Mouse (Mus musculus) A20 (cell line): Measurements from ENCODE around the gene 4933428G20Rik.

Experiments used
- DNase-seq: peaks from one replicate; pipeline ENCODE4 v3.0.0-alpha.2; 2011; ENCODE audit warnings: low read depth, low spot score

4933428G20Rik gene

DNA sequence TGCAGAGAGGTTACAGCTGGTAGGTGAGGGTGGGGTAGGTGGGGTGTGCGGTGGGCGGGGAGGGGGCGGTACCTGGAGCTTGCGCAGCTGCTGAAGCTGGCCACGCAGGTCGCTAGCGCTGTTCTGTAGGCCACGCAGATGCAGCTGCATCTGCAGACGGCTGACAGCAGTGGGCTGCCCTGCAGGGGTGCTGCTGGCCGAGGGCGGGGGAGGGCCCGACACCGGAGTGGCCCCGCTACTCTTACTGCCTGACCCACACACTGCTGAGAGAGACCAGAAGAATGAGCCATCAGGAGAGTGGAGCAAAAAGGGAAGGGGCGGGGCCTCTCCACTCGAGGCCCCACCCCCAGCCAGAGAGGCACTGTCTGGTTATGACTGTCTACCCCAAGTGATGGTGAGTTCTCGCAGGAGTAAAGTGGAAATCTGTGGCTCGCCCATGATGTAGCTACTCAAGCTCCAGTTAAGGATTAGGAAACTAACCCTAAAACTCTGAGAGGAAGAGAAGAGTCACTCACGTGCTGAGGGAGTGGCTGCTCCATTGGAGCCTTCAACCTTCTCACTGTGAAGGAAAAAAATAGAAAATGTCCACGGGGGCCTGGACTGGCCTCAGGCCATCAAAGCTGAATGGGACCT is 32.9 kb upstream of the 4933428G20Rik start:
- peak; percentile 93 for DNase-seq

DNA sequence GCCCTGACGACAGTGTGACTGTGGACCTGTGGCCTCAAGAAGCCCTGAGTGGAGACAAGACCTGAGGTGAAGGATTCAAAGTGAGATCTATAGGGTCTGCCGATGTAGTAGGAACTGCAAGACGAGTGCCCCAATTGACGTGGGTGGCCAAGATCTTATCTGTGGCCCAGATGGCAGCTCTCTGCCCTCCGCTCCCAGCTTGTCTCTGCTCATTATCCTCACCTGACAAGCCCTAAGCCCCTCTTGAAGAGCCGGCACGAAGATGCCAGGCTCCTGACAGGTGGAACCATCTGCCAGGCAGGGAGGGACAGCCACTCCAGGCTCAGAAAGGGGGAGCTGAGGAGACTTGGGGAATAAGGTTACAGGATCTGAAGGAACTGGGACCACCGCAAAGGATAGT is 32.2 kb upstream of the 4933428G20Rik start:
- no peak for DNase-seq

DNA sequence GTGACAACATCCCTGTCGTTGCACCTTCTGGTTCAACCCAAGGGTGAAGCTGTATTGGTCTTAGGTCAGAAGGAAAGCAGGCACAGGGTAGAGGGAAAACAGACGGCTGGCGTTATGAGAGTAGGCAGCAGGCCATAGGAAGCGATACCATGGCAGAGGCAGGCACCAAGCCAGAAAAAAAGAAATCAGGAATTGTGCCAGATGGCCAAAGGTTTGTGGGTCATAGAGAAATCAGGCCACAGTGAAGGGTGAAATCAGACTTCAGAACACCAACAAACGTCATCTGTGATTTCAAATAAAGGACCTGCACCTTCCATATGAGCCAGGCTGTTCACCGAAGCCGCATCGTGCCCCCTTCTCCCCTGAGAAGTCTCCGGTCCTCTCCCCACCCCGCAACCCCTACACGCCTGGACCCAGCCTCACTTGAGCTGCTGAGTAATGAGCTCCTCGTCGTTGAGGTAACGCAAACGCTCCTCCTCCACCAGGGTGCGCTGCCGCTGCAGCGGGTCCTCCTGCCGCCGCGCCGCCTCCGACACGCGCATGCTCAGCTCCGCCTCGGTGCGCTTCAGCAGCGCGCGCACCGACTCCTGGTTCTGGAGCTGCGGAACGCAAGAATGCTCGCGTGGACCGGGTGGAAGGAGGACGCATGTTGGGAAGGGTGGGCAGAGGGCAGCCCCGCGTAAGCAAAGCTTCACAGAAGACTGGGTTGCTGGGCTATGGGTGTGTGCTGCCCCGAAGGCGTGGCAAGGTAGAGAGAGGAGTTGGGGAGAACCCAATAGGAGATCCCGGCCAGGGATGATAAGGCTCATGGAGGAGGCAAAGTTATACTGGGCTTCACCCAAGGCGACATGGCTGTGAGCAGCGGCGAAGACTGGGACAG is 31.5 kb upstream of the 4933428G20Rik start:
- peak; percentile 91 for DNase-seq

DNA sequence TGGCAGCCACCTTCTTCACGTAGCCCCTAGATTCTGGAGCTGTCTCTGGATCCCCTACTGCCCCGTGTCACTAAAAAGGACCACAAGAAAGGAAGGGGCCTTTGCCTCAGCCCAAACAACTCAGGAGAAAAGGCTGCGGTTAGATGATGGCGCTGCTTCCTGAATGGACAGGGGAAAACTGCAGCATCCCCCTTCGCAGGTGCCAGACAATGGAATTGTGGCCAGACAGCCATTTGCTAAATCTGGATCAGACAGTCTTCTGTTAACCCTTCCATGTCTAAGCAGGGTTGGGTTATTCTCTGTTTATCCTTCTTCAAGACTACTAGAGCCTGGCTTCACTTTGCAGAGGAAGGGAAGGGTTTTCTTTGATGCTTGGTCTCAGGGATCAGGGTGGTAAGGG is 30.8 kb upstream of the 4933428G20Rik start:
- no peak for DNase-seq

DNA sequence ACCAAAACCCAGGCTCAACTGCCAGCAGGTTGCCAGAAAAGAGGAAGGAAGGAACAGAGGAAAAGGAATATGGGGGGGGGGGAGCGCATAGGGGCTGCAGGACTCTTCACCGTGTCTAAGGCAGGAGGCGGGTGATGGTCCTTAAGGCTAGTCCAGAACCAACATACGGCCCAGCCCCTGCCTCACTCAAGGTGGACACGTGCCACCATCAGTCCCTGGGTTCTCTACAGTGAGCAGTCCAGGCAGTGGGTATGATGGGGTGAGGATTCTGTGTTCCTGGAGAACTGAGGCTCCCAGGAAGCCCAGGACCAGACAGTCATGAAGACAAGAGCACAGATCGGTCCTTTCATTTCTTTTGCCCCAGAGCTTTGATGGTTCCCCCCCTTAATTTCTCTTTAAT is 29.9 kb upstream of the 4933428G20Rik start:
- DNase-seq, result no peak

DNA sequence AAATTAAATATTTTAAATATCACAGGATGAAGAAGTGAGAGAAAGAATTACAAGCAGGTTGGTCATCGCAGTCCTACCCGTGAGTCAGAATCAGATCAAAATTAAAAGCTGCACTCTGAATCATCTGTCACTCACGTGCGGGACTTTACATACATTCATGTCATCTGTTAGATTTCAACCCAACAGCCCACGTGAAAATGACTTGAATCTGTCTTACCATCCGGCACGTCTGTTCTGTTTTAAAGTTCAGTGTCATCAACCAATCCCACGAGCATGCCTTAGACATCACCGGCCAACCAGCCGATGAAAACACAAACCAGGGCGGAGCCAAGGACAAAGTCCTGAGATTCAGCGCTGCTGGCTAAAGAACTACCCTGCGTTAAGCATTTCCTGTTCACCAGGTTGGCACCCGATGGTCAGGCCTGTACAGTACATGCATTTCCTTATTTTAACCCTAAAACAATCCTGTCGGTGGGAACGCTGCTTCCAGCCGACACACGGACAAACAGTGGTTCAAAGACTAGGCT is 28.2 kb upstream of the 4933428G20Rik start:
- no peak for DNase-seq

DNA sequence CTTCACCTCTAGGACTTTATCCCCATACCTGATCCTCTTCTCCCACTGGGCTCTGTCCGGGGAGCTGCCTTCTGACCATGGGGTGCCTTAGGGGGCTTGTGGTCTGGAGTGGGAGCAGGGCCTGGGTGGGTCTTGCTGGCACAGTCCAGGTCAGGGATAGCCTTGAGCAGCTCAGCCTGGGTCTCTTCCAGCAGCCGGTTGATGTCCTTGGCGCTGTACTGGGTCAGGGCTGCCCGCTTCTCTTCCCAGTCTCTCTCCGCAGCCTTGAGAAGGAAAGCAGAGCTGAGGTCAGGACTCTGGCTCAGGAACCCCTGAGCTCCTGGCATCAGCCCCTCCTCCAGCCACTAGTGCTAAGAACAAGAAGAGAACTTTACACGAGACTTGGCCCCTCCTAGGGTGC is 25.2 kb upstream of the 4933428G20Rik start:
- DNase-seq, result no peak

DNA sequence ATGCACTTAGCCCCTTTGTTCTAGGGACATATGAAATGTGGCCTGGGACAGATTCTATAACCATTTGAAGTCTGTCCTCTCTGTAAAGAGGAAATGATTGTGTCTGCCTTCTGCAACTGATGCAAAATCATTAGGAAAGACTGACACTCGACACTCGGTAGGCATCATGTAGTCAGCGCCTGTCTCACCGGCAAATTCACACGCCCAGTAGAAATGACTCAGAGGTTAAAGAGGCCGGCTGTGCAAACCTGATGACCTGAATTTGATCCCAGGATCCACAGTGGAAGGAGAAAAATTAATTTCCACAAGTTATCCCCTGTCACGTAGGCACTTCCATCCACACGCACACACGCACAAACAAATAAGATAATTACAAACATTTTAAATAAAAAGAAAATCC is 24.2 kb upstream of the 4933428G20Rik start:
- no peak for DNase-seq

DNA sequence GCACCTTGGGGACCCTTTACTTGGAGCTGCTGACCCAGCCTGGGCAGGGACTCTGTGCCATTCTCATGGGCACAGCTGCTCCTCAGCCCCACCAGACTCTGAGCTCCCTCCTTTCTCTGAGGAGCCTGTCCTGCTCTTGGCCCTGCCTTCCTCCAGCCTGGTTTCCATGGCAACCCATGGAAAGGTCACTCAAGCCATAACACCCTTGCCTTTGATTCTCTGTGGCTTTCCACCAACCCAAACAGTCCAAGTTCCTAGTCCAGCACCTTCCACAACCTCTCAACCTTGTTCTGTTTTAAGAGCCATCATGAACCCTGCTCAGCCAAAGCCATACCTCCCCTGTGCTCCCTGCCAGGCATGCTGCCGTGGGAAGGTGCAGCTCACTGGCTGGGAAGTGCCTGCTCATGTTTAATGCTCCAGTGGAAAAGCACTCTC is 23.7 kb upstream of the 4933428G20Rik start:
- no peak for DNase-seq

DNA sequence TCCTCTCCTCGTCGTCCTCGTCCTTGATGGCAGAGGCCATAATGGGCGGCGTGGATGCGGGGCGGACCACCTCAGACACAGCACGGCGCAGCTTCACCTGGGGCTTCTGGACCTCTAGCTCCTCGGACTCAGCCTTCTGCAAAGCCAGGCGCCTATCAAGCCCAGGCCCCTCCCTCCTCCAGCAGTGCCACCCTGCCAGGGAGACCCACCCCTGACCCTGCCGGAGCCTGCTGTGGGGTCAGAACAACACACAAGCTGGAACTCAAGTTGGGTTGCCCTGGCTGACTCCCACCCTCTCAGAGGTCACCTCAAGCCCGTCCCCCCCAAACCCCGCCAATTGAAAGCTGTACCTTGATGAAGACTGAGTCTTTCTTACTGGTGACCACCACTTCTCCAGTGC is 23.0 kb upstream of the 4933428G20Rik start:
- no peak for DNase-seq

DNA sequence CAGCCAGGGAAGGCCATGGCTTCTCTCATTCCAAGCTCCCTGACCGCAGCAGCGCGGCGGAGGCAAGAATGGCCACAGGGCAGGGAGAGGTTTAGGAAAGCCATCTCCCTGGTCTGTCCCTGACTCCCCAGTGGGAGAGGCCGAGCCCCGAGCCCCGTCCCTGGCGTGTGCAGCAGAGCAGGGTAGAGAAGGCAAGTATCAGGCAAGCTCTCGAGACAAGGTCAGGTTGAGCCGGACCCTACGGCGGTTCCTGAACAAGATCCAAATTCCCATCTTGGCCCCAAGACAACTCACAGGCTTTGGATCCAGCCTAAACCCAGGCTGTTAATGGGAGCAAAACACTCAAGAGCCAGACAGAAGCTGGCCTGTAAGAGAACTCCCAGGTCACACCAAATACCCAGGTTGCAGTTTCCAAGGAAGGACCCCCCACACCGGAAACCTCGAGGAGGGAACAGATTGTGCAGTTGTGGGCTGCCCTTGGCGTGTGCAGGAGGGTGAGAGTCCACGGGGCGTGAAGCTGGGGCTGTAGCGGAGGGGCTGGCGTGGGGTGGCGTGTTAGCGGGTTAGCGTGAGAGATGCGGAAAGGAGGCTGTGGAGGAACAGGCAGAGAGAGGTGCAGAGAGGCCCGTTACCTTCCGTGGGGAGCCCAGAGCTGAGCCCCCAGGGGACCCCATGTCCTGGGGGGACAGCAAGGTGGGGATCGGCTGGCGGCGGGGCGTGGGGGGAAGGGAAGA is 21.8 kb upstream of the 4933428G20Rik start:
- DNase-seq, result no peak

DNA sequence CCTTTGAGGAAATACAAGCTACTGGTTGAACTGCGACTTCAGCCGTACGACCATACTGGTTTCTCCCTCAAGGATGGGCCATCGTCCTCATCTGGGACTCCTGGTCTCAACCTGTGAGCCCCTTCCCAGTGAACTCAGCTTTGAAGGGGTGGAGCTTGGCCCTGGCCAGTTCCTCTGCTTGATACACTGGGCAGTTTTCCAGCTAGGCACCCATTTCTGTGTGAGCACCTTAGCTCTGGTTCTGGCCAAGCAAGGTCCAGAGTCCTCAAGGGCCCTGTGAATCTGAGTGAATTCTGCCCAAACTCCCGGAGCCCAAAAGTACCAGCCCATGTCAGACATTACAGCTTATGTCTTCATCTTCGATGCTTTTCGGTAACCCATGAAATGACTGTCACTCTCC is 20.4 kb upstream of the 4933428G20Rik start:
- no peak for DNase-seq

DNA sequence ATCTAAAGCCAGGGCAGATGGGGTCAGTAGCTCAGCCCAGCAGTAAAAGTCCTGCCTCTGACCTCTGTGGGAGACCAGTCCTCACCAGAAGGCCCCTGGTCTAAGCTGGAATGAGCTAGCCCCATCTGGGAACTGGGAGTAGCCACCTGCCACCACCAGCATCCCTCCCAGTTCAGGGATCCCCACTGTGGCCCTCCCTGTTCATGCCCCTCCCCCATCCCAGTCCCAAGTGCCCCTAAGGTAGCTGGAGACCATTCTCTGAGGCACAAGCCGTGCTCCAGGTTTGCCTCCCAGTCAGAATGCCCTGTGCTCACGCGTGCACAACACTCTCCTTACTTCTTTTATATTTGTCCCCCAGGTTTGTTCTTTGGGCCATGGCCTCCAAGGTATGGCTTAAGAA is 12.9 kb upstream of the 4933428G20Rik start:
- no peak for DNase-seq

DNA sequence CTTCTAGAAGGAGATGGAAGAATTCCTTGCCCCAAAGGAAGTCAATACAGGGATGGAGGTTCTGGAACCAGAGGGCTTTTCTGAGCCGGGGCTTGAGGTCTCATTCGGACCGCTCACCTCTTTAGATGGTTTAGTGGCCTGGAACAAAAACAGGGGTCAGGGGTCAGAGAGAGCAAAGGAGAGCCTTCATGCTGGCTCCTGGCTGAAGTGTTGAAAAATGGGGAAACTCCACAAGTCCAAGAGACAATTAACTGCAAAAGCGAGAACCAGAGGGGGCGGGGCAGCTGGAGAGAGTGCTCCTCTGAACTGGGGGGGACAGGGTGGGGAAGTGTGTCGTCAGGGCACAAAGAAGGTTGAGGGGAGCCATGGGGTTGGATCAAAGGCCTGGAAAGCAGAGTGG is 12.4 kb upstream of the 4933428G20Rik start:
- DNase-seq, result peak; percentile 4

DNA sequence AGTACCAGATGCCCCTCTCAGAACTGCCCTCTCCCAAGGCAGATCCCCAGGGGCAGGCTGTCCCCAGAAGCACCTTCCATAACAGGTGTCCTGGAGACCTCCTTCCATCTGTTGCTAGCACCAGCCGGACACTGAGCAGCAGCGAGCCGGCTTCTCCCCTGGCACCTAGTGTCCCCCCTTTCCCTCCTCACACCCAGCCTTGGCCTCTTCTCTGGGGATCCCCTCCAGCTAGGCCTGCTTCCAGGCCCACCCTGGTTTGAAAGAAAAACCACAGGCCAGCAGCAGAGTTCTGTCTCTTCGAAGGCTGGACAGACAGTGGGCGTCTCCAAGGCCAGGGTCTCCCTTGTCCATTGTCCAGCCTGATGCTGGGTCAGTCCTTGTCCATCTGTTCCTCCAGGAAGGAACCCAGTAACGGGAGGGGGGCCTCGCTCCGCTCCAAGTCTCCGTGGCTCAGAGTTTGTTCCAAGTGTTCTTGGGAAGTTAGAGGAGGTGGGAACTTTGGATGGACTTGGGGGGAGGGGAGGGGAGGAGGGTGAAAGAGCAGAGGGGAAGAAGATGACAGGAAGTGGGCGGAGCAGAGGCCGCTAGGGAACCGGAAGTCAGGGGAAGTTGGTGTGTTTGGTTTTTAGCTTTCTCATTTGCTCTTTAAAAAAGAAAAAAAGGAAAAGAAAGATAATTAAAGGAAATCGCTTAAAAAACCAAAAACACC is 11.7 kb upstream of the 4933428G20Rik start:
- DNase-seq, result peak; percentile 81

DNA sequence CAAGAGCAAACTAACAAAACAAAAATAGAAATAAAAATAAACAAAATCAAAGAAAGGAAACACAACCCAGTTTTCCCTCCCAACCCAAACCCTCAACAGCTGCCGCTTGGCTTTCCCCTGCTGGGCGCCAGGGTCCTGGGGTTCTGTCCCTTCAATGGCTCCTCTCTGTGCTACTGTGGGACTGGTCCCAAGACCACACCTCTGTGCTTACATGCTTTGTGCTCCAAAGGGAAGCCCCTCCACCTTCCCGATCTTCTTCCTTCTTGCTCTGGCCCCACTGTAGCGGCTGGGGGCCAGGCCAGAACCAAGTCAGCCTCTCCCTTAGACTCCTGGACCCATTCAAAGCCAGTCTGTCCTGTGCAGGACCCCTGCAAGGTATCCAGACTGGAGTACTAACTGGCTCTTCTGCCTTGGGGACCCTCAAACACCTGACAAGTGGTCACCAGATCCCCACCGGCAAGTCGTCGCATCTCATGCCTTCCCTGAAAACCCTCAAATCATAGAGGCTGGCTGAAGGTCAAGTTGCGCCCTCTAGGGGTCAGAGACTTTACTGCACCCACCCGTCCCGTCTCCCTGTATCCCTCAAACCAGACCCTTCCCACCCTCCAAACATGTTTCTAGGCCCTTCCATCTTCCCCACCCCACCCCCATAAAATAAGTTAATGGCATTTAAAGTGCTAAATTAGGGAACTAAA is 11.0 kb upstream of the 4933428G20Rik start:
- peak; percentile 83 for DNase-seq

DNA sequence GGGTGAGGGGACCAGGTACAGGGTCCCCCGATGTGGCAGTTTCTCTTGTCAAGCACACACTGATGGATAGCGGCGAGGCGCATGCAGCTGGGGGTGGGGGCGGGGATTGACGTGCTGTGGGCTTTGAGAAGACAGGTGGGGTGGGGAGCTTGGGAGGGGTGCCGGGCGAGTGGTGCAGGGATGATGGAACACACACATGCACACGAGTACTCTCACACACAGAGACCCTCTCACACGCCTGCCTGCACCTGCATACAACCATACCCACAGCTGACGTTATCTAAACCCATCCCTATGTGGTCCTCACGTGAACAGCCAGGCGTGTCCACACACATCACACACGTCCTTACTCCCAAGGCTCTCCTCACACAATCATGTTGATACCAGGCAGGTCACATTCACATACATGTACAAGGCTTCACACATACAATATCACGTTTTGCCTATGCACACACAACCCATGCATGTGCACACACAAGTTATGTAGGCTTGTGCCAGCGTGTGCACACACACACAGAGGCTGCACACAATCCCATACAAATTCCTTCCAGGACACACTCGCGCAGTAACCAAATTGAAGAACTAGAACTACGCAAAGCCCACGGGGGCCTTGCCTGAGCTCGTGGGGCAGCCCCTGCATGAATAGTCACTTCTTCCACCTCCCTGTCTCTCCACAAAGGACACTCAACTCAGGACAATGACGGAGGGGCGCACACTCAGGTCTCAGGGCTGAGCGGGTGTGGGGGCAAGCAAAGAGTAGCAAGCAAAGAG is 9.8 kb upstream of the 4933428G20Rik start:
- DNase-seq, result no peak

DNA sequence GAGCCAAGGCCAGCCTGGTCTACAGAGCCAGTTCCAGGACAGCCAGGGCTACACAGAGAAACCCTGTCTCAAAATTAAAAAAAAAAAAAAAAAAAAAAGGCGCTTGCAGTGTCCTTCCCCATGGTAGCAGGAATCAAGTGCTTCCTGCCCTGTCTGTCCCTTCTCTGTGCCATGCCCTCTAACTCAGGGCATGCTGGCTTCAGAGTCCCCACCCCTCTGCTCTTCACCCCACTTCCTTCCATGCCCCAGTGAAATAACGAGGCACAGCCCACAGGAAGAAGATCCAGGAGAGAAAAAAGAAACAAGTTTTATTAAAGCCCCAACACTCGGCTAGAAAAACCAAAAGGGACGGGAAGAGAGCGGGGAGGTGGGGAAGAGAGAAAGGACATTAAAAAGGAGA is 8.9 kb upstream of the 4933428G20Rik start:
- DNase-seq, result no peak

DNA sequence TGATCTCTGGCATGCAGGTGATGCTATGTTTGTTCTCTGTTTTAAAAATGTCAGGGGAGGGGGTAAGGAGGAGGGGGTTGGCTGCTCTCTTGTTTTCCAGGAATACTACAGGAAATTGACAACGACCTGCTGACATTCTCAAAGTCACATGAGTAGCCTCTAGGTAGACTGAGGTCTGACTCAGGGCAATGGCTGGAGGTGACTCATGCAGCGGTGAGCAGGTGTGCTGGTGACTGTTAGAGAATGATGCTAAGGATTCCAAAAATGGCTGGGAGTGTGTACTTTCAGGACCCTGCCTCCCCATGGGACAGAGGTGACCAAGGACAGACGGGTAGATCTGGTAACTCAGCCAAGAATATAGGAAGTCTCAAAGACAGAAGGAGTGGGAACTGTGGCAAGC is 8.1 kb upstream of the 4933428G20Rik start:
- no peak for DNase-seq

DNA sequence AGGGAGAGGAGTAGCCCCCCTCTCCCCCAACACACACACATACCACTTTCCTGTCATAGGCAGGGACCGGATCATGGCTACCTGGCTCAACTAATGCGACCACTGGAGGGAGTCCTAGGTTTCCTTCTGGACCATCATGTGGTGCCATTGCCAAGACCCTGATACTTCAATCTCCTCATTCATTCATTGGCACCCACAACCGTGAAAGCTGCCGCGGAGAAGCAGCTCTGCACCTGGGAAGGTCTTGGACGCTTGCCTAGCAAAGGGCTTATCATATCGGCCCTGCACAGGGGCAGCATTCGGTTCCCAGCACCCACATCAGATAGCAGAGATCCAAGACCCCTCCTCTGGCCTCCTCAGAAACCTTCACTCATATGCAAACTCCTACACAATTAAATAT is 6.2 kb upstream of the 4933428G20Rik start:
- no peak for DNase-seq
